In the genomic region with DNA sequence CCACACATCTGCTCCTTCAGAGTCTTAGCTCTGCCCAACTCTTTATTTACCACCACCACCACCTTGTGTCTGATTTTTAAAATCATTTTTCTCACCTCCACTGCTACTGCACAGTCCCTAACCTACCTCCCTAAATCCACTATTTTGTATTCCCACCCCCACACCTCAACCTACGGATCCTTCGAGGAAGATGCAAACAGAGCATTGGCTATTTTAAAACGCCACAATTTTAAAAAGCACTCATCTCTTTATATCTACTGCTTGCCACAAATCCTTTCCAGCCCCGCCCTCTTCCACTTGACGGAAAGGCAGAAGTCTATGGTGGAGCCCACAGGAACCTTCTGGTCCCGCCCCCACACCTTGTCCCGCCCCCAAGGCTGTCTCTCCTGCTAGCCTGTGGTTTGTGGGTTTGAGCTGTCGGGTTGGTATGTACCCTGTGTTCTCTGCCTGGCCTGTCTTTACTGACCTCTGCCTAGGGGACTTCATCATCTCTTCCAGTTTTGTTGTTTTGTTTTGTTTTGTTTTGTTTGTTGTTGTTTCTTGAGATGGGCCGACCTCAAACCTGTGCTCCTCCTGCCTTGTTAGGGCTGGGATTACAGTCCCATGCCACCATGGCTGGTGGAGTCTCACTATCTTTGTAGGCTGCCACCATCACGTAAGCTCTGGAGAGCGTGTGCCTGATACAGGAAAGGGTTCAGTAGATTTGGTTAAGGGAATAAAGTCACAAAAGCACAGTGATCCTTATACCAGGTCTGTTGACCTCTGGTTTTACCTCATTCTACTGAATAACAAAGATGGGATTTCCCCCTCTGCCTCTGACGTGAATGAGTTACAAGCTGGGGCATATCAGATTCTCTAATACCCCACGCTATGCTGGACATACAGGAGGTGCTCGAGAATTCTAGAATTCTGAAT, we compare ENCODE assay signal across 11 mouse cellular contexts. TPM values are rescaled to one million over a fixed set of nuclear protein-coding genes. Genes with fewer than 3 reads are reported as not detected.
DNase-seq lines count a peak whose midpoint lies in the region; ATAC-seq and TF ChIP-seq lines count a peak whose summit lies in the region.
"Had no signal": no experiment of that assay in that cellular context is flagged by ENCODE, and none has a peak within 500 bp of the region (broad histone marks: within the 10 kb centered on the region; RNA-seq: fewer than 3 reads in every experiment).

No protein-coding gene starts in this region.

- peak; percentile 38 for DNase-seq in embryonic facial prominence, embryonic 14.5 days (ENCODE audit: low spot score)
- DNase-seq in embryonic facial prominence, embryonic 10.5 days (ENCODE audit: low spot score), result no peak
- no peak for DNase-seq in Patski (ENCODE audit: low read depth, low spot score)
- DNase-seq in spleen, postnatal 14 days (ENCODE audit: low spot score in 2 of 2), result peak; percentile 20 to 35
- no peak for DNase-seq in cerebellum, postnatal 4 days (ENCODE audit: low spot score in 2 of 2)
- no peak for DNase-seq in layer of hippocampus, adult 9-11 months
- DNase-seq in adrenal gland, postnatal 10 days, result no peak

- no peaks in the 10 kb centered on the region for H3K27me3 ChIP-seq in embryonic facial prominence, embryonic 14.5 days (replicated peaks; ENCODE audit: control insufficient read depth, insufficient read depth, low read length)
- no peaks in the 10 kb centered on the region for H3K27me3 ChIP-seq in embryonic facial prominence, embryonic 10.5 days (replicated peaks; ENCODE audit: low read depth, poor library complexity, severe bottlenecking)
- H3K27me3 ChIP-seq in Patski, result no peaks in the 10 kb centered on the region
- H3K27me3 ChIP-seq in liver, embryonic 15.5 days, result no peaks in the 10 kb centered on the region
- H3K27me3 ChIP-seq: heart, embryonic 15.5 days had no signal

- no peaks in the 10 kb centered on the region for H3K4me1 ChIP-seq in embryonic facial prominence, embryonic 14.5 days (ENCODE audit: control insufficient read depth, insufficient read depth, low read length)
- peaks cover 5% of the 10 kb centered on the region; the same call in 1 of the 2 replicates for H3K4me1 ChIP-seq in embryonic facial prominence, embryonic 10.5 days
- H3K4me1 ChIP-seq in liver, embryonic 15.5 days (replicated peaks), result no peaks in the 10 kb centered on the region

- H3K4me3 ChIP-seq in embryonic facial prominence, embryonic 14.5 days (ENCODE audit: low read depth, low read length), result no peak overlapping the region
- no peak overlapping the region for H3K4me3 ChIP-seq in embryonic facial prominence, embryonic 10.5 days
- H3K4me3 ChIP-seq in liver, embryonic 15.5 days (replicated peaks), result no peak overlapping the region
- H3K4me3 ChIP-seq: heart, embryonic 15.5 days had no signal

- no peak overlapping the region for H3K27ac ChIP-seq in embryonic facial prominence, embryonic 14.5 days (replicated peaks; ENCODE audit: low read depth, low read length)
- no peak overlapping the region for H3K27ac ChIP-seq in embryonic facial prominence, embryonic 10.5 days (replicated peaks)
- no peak overlapping the region for H3K27ac ChIP-seq in liver, embryonic 15.5 days (replicated peaks)
- H3K27ac ChIP-seq: heart, embryonic 15.5 days had no signal

- ATAC-seq in embryonic facial prominence, embryonic 14.5 days (ENCODE audit: low read depth), result peak; percentile 57; the same call in 1 of the 2 replicates
- ATAC-seq in Patski, result peak; percentile 79
- peak; percentile 37; the same call in 1 of the 2 replicates for ATAC-seq in liver, embryonic 15.5 days (ENCODE audit: insufficient read depth)

- no peak overlapping the region for H3K4me2 ChIP-seq in embryonic facial prominence, embryonic 14.5 days (ENCODE audit: low read depth, low read length)
- H3K4me2 ChIP-seq in liver, embryonic 15.5 days, result no peak overlapping the region
- H3K4me2 ChIP-seq: heart, embryonic 15.5 days had no signal

- in situ Hi-C loops in Patski (cut with MboI; ENCODE audit: low pct_unique_long_range_greater_than_20kb), result no loop called here

- WGBS in embryonic facial prominence, embryonic 14.5 days, result 80% methylated on average over 14 of the region's 14 CpGs
- 84% methylated on average over 14 of the region's 14 CpGs for WGBS in embryonic facial prominence, embryonic 10.5 days
- WGBS in liver, embryonic 15.5 days (ENCODE audit: insufficient replicate concordance), result 32% methylated on average over 14 of the region's 14 CpGs

- CTCF ChIA-PET in Patski (lab: Charles Lee), result interaction anchor here (2.1 kb wide), 1 partner anchor 11 kb away, joined by 6 read pairs; no protein-coding TSS in a partner anchor

- no peaks in the 10 kb centered on the region for H3K36me3 ChIP-seq in embryonic facial prominence, embryonic 14.5 days (ENCODE audit: control insufficient read depth, insufficient read depth, low read length)
- H3K36me3 ChIP-seq in embryonic facial prominence, embryonic 10.5 days (replicated peaks), result no peaks in the 10 kb centered on the region
- no peaks in the 10 kb centered on the region for H3K36me3 ChIP-seq in liver, embryonic 15.5 days (replicated peaks)
- H3K36me3 ChIP-seq: heart, embryonic 15.5 days had no signal

- TF ChIP-seq CTCF in Patski (IDR thresholded peaks at IDR 0.05), result no peak

- no peak overlapping the region for H3K9ac ChIP-seq in embryonic facial prominence, embryonic 14.5 days (ENCODE audit: low read depth, low read length)
- H3K9ac ChIP-seq in liver, embryonic 15.5 days, result no peak overlapping the region
- H3K9ac ChIP-seq: heart, embryonic 15.5 days had no signal

- POLR2A ChIA-PET in Patski (lab: Charles Lee), result no interaction called here

- H3K9me3 ChIP-seq in embryonic facial prominence, embryonic 14.5 days (ENCODE audit: control insufficient read depth, low read length), result no peaks in the 10 kb centered on the region
- H3K9me3 ChIP-seq in embryonic facial prominence, embryonic 10.5 days, result no peaks in the 10 kb centered on the region
- no peaks in the 10 kb centered on the region for H3K9me3 ChIP-seq in liver, embryonic 15.5 days (replicated peaks)
- H3K9me3 ChIP-seq: heart, embryonic 15.5 days had no signal

RNA-seq across cellular contexts. Expression of a gene that starts 35.0 kb away (rescaled TPM):
- polyA plus RNA-seq in embryonic facial prominence, embryonic 14.5 days (2014; fragmentation: Nextera tagmentation; extraction: Ambion mirVana), result not detected in 2 replicates
- polyA plus RNA-seq in embryonic facial prominence, embryonic 10.5 days (2016; fragmentation: Nextera tagmentation; extraction: Ambion mirVana), result not detected in 2 replicates
- not detected for polyA plus RNA-seq in Patski (2021)
- polyA plus RNA-seq in liver, embryonic 15.5 days (2015; fragmentation: Nextera tagmentation; extraction: Ambion mirVana), result not detected in 2 replicates
- not detected for total RNA-seq in adrenal gland, postnatal 10 days (2021)
- total RNA-seq: layer of hippocampus, postnatal 25 days had no signal
- polyA plus RNA-seq: heart, embryonic 15.5 days had no signal

RNA-seq across cellular contexts. Expression of a gene that starts 54.8 kb away (rescaled TPM):
- polyA plus RNA-seq in embryonic facial prominence, embryonic 14.5 days (2014; fragmentation: Nextera tagmentation; extraction: Ambion mirVana), result not detected in 2 replicates
- polyA plus RNA-seq in embryonic facial prominence, embryonic 10.5 days (2016; fragmentation: Nextera tagmentation; extraction: Ambion mirVana), result not detected in 2 replicates
- not detected for polyA plus RNA-seq in Patski (2021)
- polyA plus RNA-seq in liver, embryonic 15.5 days (2015; fragmentation: Nextera tagmentation; extraction: Ambion mirVana), result not detected in 2 replicates
- not detected for total RNA-seq in adrenal gland, postnatal 10 days (2021)
- polyA plus RNA-seq: embryonic facial prominence, embryonic 11.5 days; heart, embryonic 15.5 days had no signal

Comparison
In these comparisons a context has a peak if more than half of its experiments do, and no peak if none do; other contexts are left out.
1. DNase-seq: peak in embryonic facial prominence, embryonic 14.5 days (single experiment) and spleen, postnatal 14 days (2 of 2); none in embryonic facial prominence, embryonic 10.5 days (single experiment), Patski (single experiment), cerebellum, postnatal 4 days (0 of 2), layer of hippocampus, adult 9-11 months (single experiment) and adrenal gland, postnatal 10 days (single experiment).
2. Peak in every context shown above with its lines, with median percentiles within 50 percentile points of each other: ATAC-seq.